Comparison of ENCODE assay signal across 11 mouse cellular contexts in genomic region chr6:90773811-90774233, GRCm38 (mm10).
DNase-seq lines count a peak whose midpoint lies in the region; ATAC-seq and TF ChIP-seq lines count a peak whose summit lies in the region.
"Had no signal": no experiment of that assay in that cellular context is flagged by ENCODE, and none has a peak within 500 bp of the region (broad histone marks: within the 10 kb centered on the region; RNA-seq: fewer than 3 reads in every experiment).

No protein-coding gene starts in this region.

- intact Hi-C loops in heart, postnatal 14 days (cut with DNase I) = no loop called here

- peak; percentile 25; the same call in 1 of the 2 replicates for ATAC-seq in forebrain, postnatal 0 days
- ATAC-seq in forebrain, embryonic 11.5 days (replicated peaks; ENCODE audit: low FRiP score) = no peak

- H3K9ac ChIP-seq in forebrain, postnatal 0 days = no peak overlapping the region
- no peak overlapping the region for H3K9ac ChIP-seq in forebrain, embryonic 11.5 days (ENCODE audit: low read length)
- H3K9ac ChIP-seq: embryonic facial prominence, embryonic 15.5 days; liver, embryonic 15.5 days had no signal

- no peaks in the 10 kb centered on the region for H3K9me3 ChIP-seq in forebrain, postnatal 0 days (ENCODE audit: low read length)
- no peaks in the 10 kb centered on the region for H3K9me3 ChIP-seq in forebrain, embryonic 11.5 days (ENCODE audit: control insufficient read depth, low read length)
- H3K9me3 ChIP-seq: embryonic facial prominence, embryonic 15.5 days; liver, embryonic 15.5 days had no signal

- no peak overlapping the region for H3K4me2 ChIP-seq in forebrain, postnatal 0 days (ENCODE audit: low read depth)
- H3K4me2 ChIP-seq in forebrain, embryonic 11.5 days (ENCODE audit: low read depth, low read length, severe bottlenecking) = no peak overlapping the region
- H3K4me2 ChIP-seq: embryonic facial prominence, embryonic 15.5 days; liver, embryonic 15.5 days had no signal

- no peak overlapping the region for H3K4me3 ChIP-seq in forebrain, postnatal 0 days (ENCODE audit: low read depth, low read length)
- H3K4me3 ChIP-seq in forebrain, embryonic 11.5 days (ENCODE audit: low read depth, low read length) = no peak overlapping the region
- H3K4me3 ChIP-seq: embryonic facial prominence, embryonic 15.5 days; liver, embryonic 15.5 days; megakaryocyte, embryonic 14.5 days had no signal

- H3K27ac ChIP-seq in forebrain, postnatal 0 days (ENCODE audit: low read depth, low read length) = no peak overlapping the region
- H3K27ac ChIP-seq in forebrain, embryonic 11.5 days (ENCODE audit: low read depth, low read length) = no peak overlapping the region
- H3K27ac ChIP-seq: embryonic facial prominence, embryonic 15.5 days; liver, embryonic 15.5 days had no signal

- no peak for TF ChIP-seq CTCF in forebrain, postnatal 0 days (IDR thresholded peaks at IDR 0.05; ENCODE audit: low read depth)

- 0 out of 2 replicates have a peak, but pooled peaks cover under 1% of the 10 kb centered on the region for H3K4me1 ChIP-seq in forebrain, postnatal 0 days (ENCODE audit: insufficient read depth)
- H3K4me1 ChIP-seq in forebrain, embryonic 11.5 days (replicated peaks; ENCODE audit: control insufficient read depth, insufficient read depth, low read length) = no peaks in the 10 kb centered on the region; the same call in 1 of the 2 replicates
- H3K4me1 ChIP-seq: liver, embryonic 15.5 days had no signal

- H3K36me3 ChIP-seq in forebrain, postnatal 0 days (ENCODE audit: insufficient read depth) = no peaks in the 10 kb centered on the region
- no peaks in the 10 kb centered on the region for H3K36me3 ChIP-seq in forebrain, embryonic 11.5 days (ENCODE audit: control insufficient read depth, insufficient read depth, low read length)
- H3K36me3 ChIP-seq: embryonic facial prominence, embryonic 15.5 days; liver, embryonic 15.5 days had no signal

- no peaks in the 10 kb centered on the region for H3K27me3 ChIP-seq in forebrain, postnatal 0 days (ENCODE audit: insufficient read depth, low read length)
- H3K27me3 ChIP-seq in forebrain, embryonic 11.5 days (ENCODE audit: control insufficient read depth, insufficient read depth, low read length) = no peaks in the 10 kb centered on the region
- H3K27me3 ChIP-seq: embryonic facial prominence, embryonic 15.5 days; liver, embryonic 15.5 days had no signal

- DNase-seq in forebrain, postnatal 0 days = no peak
- DNase-seq in forebrain, embryonic 11.5 days (ENCODE audit: low spot score) = no peak
- peak; percentile 22 for DNase-seq in lung, postnatal 10 days
- DNase-seq in lung, postnatal 14 days = no peak
- DNase-seq in cerebellum, adult 9-11 months = peak; percentile 87
- DNase-seq in heart, postnatal 14 days = peak; percentile 39 to 53
- DNase-seq in urinary bladder, adult 18-20 months (ENCODE audit: low spot score in 2 of 2) = no peak
- DNase-seq in spleen, postnatal 10 days (ENCODE audit: low spot score in 2 of 2) = no peak

Comparison
In these comparisons a context has a peak if more than half of its experiments do, and no peak if none do; other contexts are left out.
1. DNase-seq: peak in lung, postnatal 10 days (single experiment), cerebellum, adult 9-11 months (single experiment) and heart, postnatal 14 days (2 of 2); none in forebrain, postnatal 0 days (single experiment), forebrain, embryonic 11.5 days (single experiment), lung, postnatal 14 days (single experiment), urinary bladder, adult 18-20 months (0 of 2) and spleen, postnatal 10 days (0 of 2).